Mouse (Mus musculus) forebrain, embryonic 10.5 days (tissue): ENCODE results near the gene Mtx3. TPM values are rescaled to one million over a fixed set of nuclear protein-coding genes. Genes with fewer than 3 reads are reported as not detected.

Experiments
- DNase-seq: peaks from one replicate; pipeline ENCODE4 v3.0.0-alpha.2; 2017; ENCODE audit warnings: low spot score; ENCODE audit errors: extremely low spot score
- H3K27ac ChIP-seq: fragments of 300-500 bp; sonication (generic); 2 replicates; pipeline ENCODE4 v1.5.1; 2016; ENCODE audit warnings: mild to moderate bottlenecking
- H3K27me3 ChIP-seq: fragments of 300-500 bp; sonication (generic); 2 replicates; pipeline ENCODE4 v1.6.1; 2016; ENCODE audit warnings: mild to moderate bottlenecking; ENCODE audit not compliant: poor library complexity, severe bottlenecking
- H3K36me3 ChIP-seq: fragments of 300-500 bp; sonication (generic); replicated peaks from 2 replicates; pipeline ENCODE4 v1.6.1; 2016; ENCODE audit warnings: mild to moderate bottlenecking, moderate library complexity
- H3K4me1 ChIP-seq: fragments of 300-500 bp; sonication (generic); 2 replicates; pipeline ENCODE4 v1.6.1; 2016
- H3K4me3 ChIP-seq: fragments of 300-500 bp; sonication (generic); 2 replicates; pipeline ENCODE4 v1.5.1; 2016; ENCODE audit warnings: mild to moderate bottlenecking, moderate library complexity
- H3K9me3 ChIP-seq: fragments of 300-500 bp; sonication (generic); 2 replicates; pipeline ENCODE4 v1.6.1; 2016; ENCODE audit warnings: mild to moderate bottlenecking, moderate library complexity
- WGBS: fragments of 180-500 bp; shearing (Covaris S2); methylation state at CpG from one replicate; pipeline ENCODE4 v1.1.7; 2016; 5-methylcytosine and 5-hydroxymethylcytosine counted together
- polyA plus RNA-seq: library from polyadenylated mRNA; unstranded; fragments of >200 nt; fragmentation: Nextera tagmentation; extraction: Ambion mirVana; gene quantifications from 2 replicates; pipeline ENCODE4 v1.2.1, GENCODE M21; 2016

Mtx3 gene
- polyA plus RNA-seq, 1 experiment from 2014 or later = 3.2 TPM

- no peaks in the 10 kb centered on the region for H3K9me3 ChIP-seq
- H3K27ac ChIP-seq = no peak overlapping the region
- H3K4me1 ChIP-seq = no peaks in the 10 kb centered on the region
- H3K36me3 ChIP-seq = peaks cover 46% of the 10 kb centered on the region
- no peaks in the 10 kb centered on the region for H3K27me3 ChIP-seq
- no peak overlapping the region for H3K4me3 ChIP-seq
- 73% methylated on average over 4 of the region's 4 CpGs for WGBS
- no peak for DNase-seq
These were observed 11.3 kb downstream of the Mtx3 start for GRCm38 (mm10) chr13:92855901-92856300.

- no peak for DNase-seq
- no peaks in the 10 kb centered on the region for H3K9me3 ChIP-seq
- H3K36me3 ChIP-seq = peaks cover 23% of the 10 kb centered on the region
- H3K27ac ChIP-seq = no peak overlapping the region
- 94% methylated on average over 5 of the region's 5 CpGs for WGBS
- no peaks in the 10 kb centered on the region for H3K27me3 ChIP-seq
- no peak overlapping the region for H3K4me3 ChIP-seq
- no peaks in the 10 kb centered on the region for H3K4me1 ChIP-seq
These were observed 14.2 kb downstream of the Mtx3 start for GRCm38 (mm10) chr13:92858808-92859207.

- Histone ChIP-seq H3K27me3 (no peaks in the 10 kb centered on the region), H3K9me3 (no peaks in the 10 kb centered on the region), H3K36me3 (peaks cover 13% of the 10 kb centered on the region), H3K27ac (no peak overlapping the region), H3K4me1 (no peaks in the 10 kb centered on the region), H3K4me3 (no peak overlapping the region)
- DNase-seq = no peak
- WGBS = 88% methylated on average over 4 of the region's 4 CpGs
These were observed 15.4 kb downstream of the Mtx3 start for GRCm38 (mm10) chr13:92859959-92860358.

- no peaks in the 10 kb centered on the region for H3K27me3 ChIP-seq
- H3K36me3 ChIP-seq = no peaks in the 10 kb centered on the region
- no peaks in the 10 kb centered on the region for H3K9me3 ChIP-seq
- no peak for DNase-seq
- H3K4me3 ChIP-seq = no peak overlapping the region
- H3K27ac ChIP-seq = no peak overlapping the region
- 82% methylated on average over 7 of the region's 7 CpGs for WGBS
- no peaks in the 10 kb centered on the region for H3K4me1 ChIP-seq
These were observed 20.8 kb downstream of the Mtx3 start for GRCm38 (mm10) chr13:92865358-92865757.

- Histone ChIP-seq H3K4me3 (no peak overlapping the region), H3K27me3 (no peaks in the 10 kb centered on the region), H3K27ac (no peak overlapping the region), H3K36me3 (no peaks in the 10 kb centered on the region), H3K4me1 (no peaks in the 10 kb centered on the region), H3K9me3 (no peaks in the 10 kb centered on the region)
- DNase-seq = no peak
- WGBS = 76% methylated on average over 1 of the region's 1 CpGs
These were observed 22.1 kb downstream of the Mtx3 start for GRCm38 (mm10) chr13:92866680-92867079.

- Histone ChIP-seq H3K27me3 (no peaks in the 10 kb centered on the region), H3K4me1 (peaks cover 10% of the 10 kb centered on the region), H3K27ac (no peak overlapping the region), H3K36me3 (no peaks in the 10 kb centered on the region), H3K4me3 (no peak overlapping the region), H3K9me3 (no peaks in the 10 kb centered on the region)
- DNase-seq = no peak
- 89% methylated on average over 4 of the region's 4 CpGs for WGBS
These were observed 35.0 kb downstream of the Mtx3 start for GRCm38 (mm10) chr13:92879514-92879913.

GRCm38 (mm10) chr13:92879933-92880332, 35.4 kb downstream of the Mtx3 start:
- Histone ChIP-seq H3K4me3 (no peak overlapping the region), H3K36me3 (no peaks in the 10 kb centered on the region), H3K27me3 (no peaks in the 10 kb centered on the region), H3K4me1 (peaks cover 10% of the 10 kb centered on the region), H3K9me3 (no peaks in the 10 kb centered on the region), H3K27ac (0 out of 2 replicates have a peak overlapping the region, but pooled peaks have one; percentile 15)
- 85% methylated on average over 9 of the region's 9 CpGs for WGBS
- DNase-seq = no peak

- Histone ChIP-seq H3K27me3 (no peaks in the 10 kb centered on the region), H3K4me3 (no peak overlapping the region), H3K27ac (0 out of 2 replicates have a peak overlapping the region, but pooled peaks have one; percentile 15), H3K36me3 (no peaks in the 10 kb centered on the region), H3K4me1 (peaks cover 10% of the 10 kb centered on the region), H3K9me3 (no peaks in the 10 kb centered on the region)
- no peak for DNase-seq
These were observed 36.0 kb downstream of the Mtx3 start for GRCm38 (mm10) chr13:92880589-92880988.

GRCm38 (mm10) chr13:92882271-92882985, 37.9 kb downstream of the Mtx3 start:
- H3K27me3 ChIP-seq = no peaks in the 10 kb centered on the region
- H3K4me1 ChIP-seq = peaks cover 10% of the 10 kb centered on the region
- no peaks in the 10 kb centered on the region for H3K36me3 ChIP-seq
- no peak overlapping the region for H3K4me3 ChIP-seq
- DNase-seq = no peak
- no peak overlapping the region for H3K27ac ChIP-seq
- 92% methylated on average over 9 of the region's 9 CpGs for WGBS
- no peaks in the 10 kb centered on the region; the same call in 1 of the 2 replicates for H3K9me3 ChIP-seq

- no peaks in the 10 kb centered on the region for H3K27me3 ChIP-seq
- peaks cover 10% of the 10 kb centered on the region for H3K4me1 ChIP-seq
- H3K27ac ChIP-seq = no peak overlapping the region
- DNase-seq = no peak
- WGBS = 90% methylated on average over 7 of the region's 7 CpGs
- no peaks in the 10 kb centered on the region; the same call in 1 of the 2 replicates for H3K9me3 ChIP-seq
- no peaks in the 10 kb centered on the region for H3K36me3 ChIP-seq
- no peak overlapping the region for H3K4me3 ChIP-seq
These were observed 38.6 kb downstream of the Mtx3 start for GRCm38 (mm10) chr13:92882986-92883720.

- no peaks in the 10 kb centered on the region for H3K36me3 ChIP-seq
- 93% methylated on average over 1 of the region's 1 CpGs for WGBS
- no peaks in the 10 kb centered on the region for H3K27me3 ChIP-seq
- H3K4me1 ChIP-seq = peaks cover 10% of the 10 kb centered on the region
- no peak overlapping the region for H3K27ac ChIP-seq
- no peak for DNase-seq
- no peak overlapping the region for H3K4me3 ChIP-seq
- no peaks in the 10 kb centered on the region; the same call in 1 of the 2 replicates for H3K9me3 ChIP-seq
These were observed 39.6 kb downstream of the Mtx3 start for GRCm38 (mm10) chr13:92884206-92884605.

- no peak overlapping the region for H3K4me3 ChIP-seq
- DNase-seq = no peak
- H3K27me3 ChIP-seq = no peaks in the 10 kb centered on the region
- H3K4me1 ChIP-seq = peaks cover 5% of the 10 kb centered on the region
- H3K36me3 ChIP-seq = no peaks in the 10 kb centered on the region
- WGBS = 67% methylated on average over 1 of the region's 1 CpGs
- H3K27ac ChIP-seq = no peak overlapping the region
- H3K9me3 ChIP-seq = no peaks in the 10 kb centered on the region; the same call in 1 of the 2 replicates
These were observed 40.4 kb downstream of the Mtx3 start for GRCm38 (mm10) chr13:92884930-92885329.

- WGBS = 91% methylated on average over 6 of the region's 6 CpGs
- no peaks in the 10 kb centered on the region for H3K36me3 ChIP-seq
- DNase-seq = no peak
- no peaks in the 10 kb centered on the region for H3K9me3 ChIP-seq
- no peaks in the 10 kb centered on the region for H3K27me3 ChIP-seq
- H3K27ac ChIP-seq = no peak overlapping the region
- no peak overlapping the region for H3K4me3 ChIP-seq
- no peaks in the 10 kb centered on the region for H3K4me1 ChIP-seq
These were observed 54.5 kb downstream of the Mtx3 start for GRCm38 (mm10) chr13:92899087-92899486.
